Mouse (Mus musculus): Measurements from ENCODE around the gene Ms4a4b. TPM values are rescaled to one million over a fixed set of nuclear protein-coding genes. Genes with fewer than 3 reads are reported as not detected.
A peak's percentile ranks its signal among the peaks of the same experiment; 100 is the strongest.
"Not testable (repeated sequence)": the region's sequence is repeated elsewhere in the genome, so short reads cannot be mapped to it uniquely, and the experiment has no call there.

Gene Ms4a4b
- polyA plus RNA-seq, 1 experiment = 62.0 TPM

DNA sequence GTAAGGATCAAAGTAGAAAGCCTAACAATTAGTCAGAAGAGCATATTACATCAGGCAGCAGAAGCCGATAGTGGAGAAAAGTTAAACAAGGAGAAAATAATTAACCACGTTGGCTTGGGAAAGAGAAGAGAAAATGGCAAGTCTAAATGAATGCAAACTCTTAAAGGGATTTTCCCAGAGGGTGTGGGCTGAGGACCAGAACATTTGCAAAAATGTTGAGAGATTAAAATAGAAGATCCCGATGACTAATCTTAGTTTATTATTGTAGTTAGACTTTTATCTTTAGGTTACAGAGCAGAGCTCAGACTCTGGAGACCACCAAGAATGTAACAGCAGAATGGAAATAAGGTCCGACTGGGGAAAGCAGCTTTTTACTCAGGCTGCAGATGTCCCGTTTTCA, 23.1 kb downstream of the Ms4a4b start:
- 71% methylated on average over 5 of the region's 5 CpGs for WGBS
- H3K27me3 ChIP-seq (ENCODE audit: control insufficient read depth, insufficient read depth, low read length) = no peaks in the 10 kb centered on the region
- no peak overlapping the region for H3K27ac ChIP-seq (ENCODE audit: insufficient read depth, low read length)
- no peak overlapping the region for H3K4me3 ChIP-seq (ENCODE audit: extremely low read depth, insufficient read depth, insufficient read length)
- peaks cover 14% of the 10 kb centered on the region for H3K4me1 ChIP-seq (ENCODE audit: control insufficient read depth, insufficient read depth, insufficient read length)
- no peaks in the 10 kb centered on the region for H3K36me3 ChIP-seq (ENCODE audit: control insufficient read depth, insufficient read depth, low read length)
- no peak for TF ChIP-seq POLR2A (IDR thresholded peaks at IDR 0.05; ENCODE audit: low read depth, low read length)
- no peak for TF ChIP-seq CTCF (IDR thresholded peaks at IDR 0.05; ENCODE audit: extremely low read depth, insufficient read depth, insufficient read length, insufficient replicate concordance)
- DNase-seq (ENCODE audit: low read depth in 1 of 2, low spot score in 2 of 2) = no peak

- not testable (repeated sequence) for H3K4me3 ChIP-seq (ENCODE audit: extremely low read depth, insufficient read depth, insufficient read length); H3K36me3 ChIP-seq (ENCODE audit: control insufficient read depth, insufficient read depth, low read length); DNase-seq (ENCODE audit: low read depth in 1 of 2, low spot score in 2 of 2); H3K27ac ChIP-seq (ENCODE audit: insufficient read depth, low read length); H3K27me3 ChIP-seq (ENCODE audit: control insufficient read depth, insufficient read depth, low read length)
- 49% methylated on average over 1 of the region's 1 CpGs for WGBS
- peaks cover 14% of the 10 kb centered on the region for H3K4me1 ChIP-seq (ENCODE audit: control insufficient read depth, insufficient read depth, insufficient read length)
Observed at GRCm38 (mm10) chr19:11468361-11468760, 25.0 kb downstream of the Ms4a4b start.

- not testable (repeated sequence) for DNase-seq (ENCODE audit: low read depth in 1 of 2, low spot score in 2 of 2); H3K36me3 ChIP-seq (ENCODE audit: control insufficient read depth, insufficient read depth, low read length); H3K4me3 ChIP-seq (ENCODE audit: extremely low read depth, insufficient read depth, insufficient read length); H3K27me3 ChIP-seq (ENCODE audit: control insufficient read depth, insufficient read depth, low read length)
- peak within 1 kb of the TSS; percentile 21; the same call in 1 of the 2 replicates for H3K27ac ChIP-seq (ENCODE audit: insufficient read depth, low read length)
- H3K4me1 ChIP-seq (ENCODE audit: control insufficient read depth, insufficient read depth, insufficient read length) = peaks cover 14% of the 10 kb centered on the region
- WGBS = 5% methylated on average over 4 of the region's 4 CpGs
Observed at GRCm38 (mm10) chr19:11469215-11469614, 25.9 kb downstream of the Ms4a4b start, which contains the start of gene Ms4a6c. Ms4a6c (plus strand) TSS chr19:11469366.

GRCm38 (mm10) chr19:11479714-11480113, 36.4 kb downstream of the Ms4a4b start:
- no peak for TF ChIP-seq CTCF (IDR thresholded peaks at IDR 0.05; ENCODE audit: extremely low read depth, insufficient read depth, insufficient read length, insufficient replicate concordance)
- peaks cover 14% of the 10 kb centered on the region for H3K4me1 ChIP-seq (ENCODE audit: control insufficient read depth, insufficient read depth, insufficient read length)

GRCm38 (mm10) chr19:11482684-11483083, 39.3 kb downstream of the Ms4a4b start:
- TF ChIP-seq CTCF (IDR thresholded peaks at IDR 0.05; ENCODE audit: extremely low read depth, insufficient read depth, insufficient read length, insufficient replicate concordance) = no peak
- no peak for TF ChIP-seq POLR2A (IDR thresholded peaks at IDR 0.05; ENCODE audit: low read depth, low read length)
- peaks cover 12% of the 10 kb centered on the region for H3K4me1 ChIP-seq (ENCODE audit: control insufficient read depth, insufficient read depth, insufficient read length)
- 83% methylated on average over 2 of the region's 2 CpGs for WGBS
- no peaks in the 10 kb centered on the region for H3K27me3 ChIP-seq (ENCODE audit: control insufficient read depth, insufficient read depth, low read length)
- H3K4me3 ChIP-seq (ENCODE audit: extremely low read depth, insufficient read depth, insufficient read length) = peak overlapping the region; percentile 34
- H3K27ac ChIP-seq (ENCODE audit: insufficient read depth, low read length) = peak overlapping the region; percentile 54; the same call in 1 of the 2 replicates
- H3K36me3 ChIP-seq (ENCODE audit: control insufficient read depth, insufficient read depth, low read length) = peaks cover 15% of the 10 kb centered on the region
- no peak for DNase-seq (ENCODE audit: low read depth in 1 of 2, low spot score in 2 of 2)

More at GRCm38 (mm10) chr19:11479714-11480113, 36.4 kb downstream of the Ms4a4b start:
- no peaks in the 10 kb centered on the region for H3K27me3 ChIP-seq (ENCODE audit: control insufficient read depth, insufficient read depth, low read length)
- peak overlapping the region; percentile 60 for H3K27ac ChIP-seq (ENCODE audit: insufficient read depth, low read length)
- 72% methylated on average over 2 of the region's 2 CpGs for WGBS
- no peak overlapping the region for H3K4me3 ChIP-seq (ENCODE audit: extremely low read depth, insufficient read depth, insufficient read length)
- H3K36me3 ChIP-seq (ENCODE audit: control insufficient read depth, insufficient read depth, low read length) = peaks cover 26% of the 10 kb centered on the region
- no peak for DNase-seq (ENCODE audit: low read depth in 1 of 2, low spot score in 2 of 2)

GRCm38 (mm10) chr19:11483941-11484340, 40.6 kb downstream of the Ms4a4b start:
- H3K4me1 ChIP-seq (ENCODE audit: control insufficient read depth, insufficient read depth, insufficient read length) = peaks cover 7% of the 10 kb centered on the region
- H3K36me3 ChIP-seq (ENCODE audit: control insufficient read depth, insufficient read depth, low read length) = peaks cover 11% of the 10 kb centered on the region
- no peak for DNase-seq (ENCODE audit: low read depth in 1 of 2, low spot score in 2 of 2)
- peak overlapping the region; percentile 98 for H3K27ac ChIP-seq (ENCODE audit: insufficient read depth, low read length)
- peak overlapping the region; percentile 61 for H3K4me3 ChIP-seq (ENCODE audit: extremely low read depth, insufficient read depth, insufficient read length)
- no peaks in the 10 kb centered on the region for H3K27me3 ChIP-seq (ENCODE audit: control insufficient read depth, insufficient read depth, low read length)
- 27% methylated on average over 4 of the region's 4 CpGs for WGBS
- TF ChIP-seq CTCF (IDR thresholded peaks at IDR 0.05; ENCODE audit: extremely low read depth, insufficient read depth, insufficient read length, insufficient replicate concordance) (no peak), POLR2A (IDR thresholded peaks at IDR 0.05; ENCODE audit: low read depth, low read length) (no peak)

- no peaks in the 10 kb centered on the region for H3K27me3 ChIP-seq (ENCODE audit: control insufficient read depth, insufficient read depth, low read length)
- peak overlapping the region; percentile 98 for H3K27ac ChIP-seq (ENCODE audit: insufficient read depth, low read length)
- H3K4me3 ChIP-seq (ENCODE audit: extremely low read depth, insufficient read depth, insufficient read length) = peak overlapping the region; percentile 61
- TF ChIP-seq POLR2A (IDR thresholded peaks at IDR 0.05; ENCODE audit: low read depth, low read length) (peak; percentile 92), CTCF (IDR thresholded peaks at IDR 0.05; ENCODE audit: extremely low read depth, insufficient read depth, insufficient read length, insufficient replicate concordance) (no peak)
- WGBS = 14% methylated on average over 3 of the region's 3 CpGs
- H3K36me3 ChIP-seq (ENCODE audit: control insufficient read depth, insufficient read depth, low read length) = peaks cover 11% of the 10 kb centered on the region
- DNase-seq (ENCODE audit: low read depth in 1 of 2, low spot score in 2 of 2) = peak in 1 of 2 experiments; percentile 52
- peaks cover 6% of the 10 kb centered on the region; the same call in 1 of the 2 replicates for H3K4me1 ChIP-seq (ENCODE audit: control insufficient read depth, insufficient read depth, insufficient read length)
Observed at GRCm38 (mm10) chr19:11484388-11484787, 41.0 kb downstream of the Ms4a4b start.
